Mouse (Mus musculus) brain, embryonic 14.5 days (tissue): ENCODE measurements at regions not wholly inside any gene's neighbourhood (a gene's known extent, or its start where the extent isn't known, plus 50 kb on each side); places are given as distances from the start of the nearest gene placed in this dataset.

Experiments
- CTCF ChIP-seq: fragments of 200-500 bp; IDR thresholded peaks from 2 replicates; pipeline ENCODE4 v1.5.1; 2012; ENCODE audit warnings: inconsistent platforms, mild to moderate bottlenecking, moderate library complexity, borderline replicate concordance; ENCODE audit not compliant: insufficient read depth, insufficient read length; ENCODE audit errors: extremely low read depth
- POLR2A ChIP-seq: fragments of 200-500 bp; IDR thresholded peaks from 2 replicates; pipeline ENCODE4 v1.6.1; 2012; ENCODE audit warnings: mild to moderate bottlenecking, inconsistent platforms, borderline replicate concordance; ENCODE audit not compliant: poor library complexity, insufficient read depth, insufficient read length, severe bottlenecking; ENCODE audit errors: extremely low read depth

GRCm38 (mm10) chr16:55617506-55617905, 221.2 kb downstream of the Nfkbiz start:
- TF ChIP-seq POLR2A: no peak
- no peak for TF ChIP-seq CTCF
